Mouse (Mus musculus): Measurements from ENCODE around the gene Tmem160.
A peak's percentile ranks its signal among the peaks of the same experiment; 100 is the strongest.

Tmem160 gene

DNA sequence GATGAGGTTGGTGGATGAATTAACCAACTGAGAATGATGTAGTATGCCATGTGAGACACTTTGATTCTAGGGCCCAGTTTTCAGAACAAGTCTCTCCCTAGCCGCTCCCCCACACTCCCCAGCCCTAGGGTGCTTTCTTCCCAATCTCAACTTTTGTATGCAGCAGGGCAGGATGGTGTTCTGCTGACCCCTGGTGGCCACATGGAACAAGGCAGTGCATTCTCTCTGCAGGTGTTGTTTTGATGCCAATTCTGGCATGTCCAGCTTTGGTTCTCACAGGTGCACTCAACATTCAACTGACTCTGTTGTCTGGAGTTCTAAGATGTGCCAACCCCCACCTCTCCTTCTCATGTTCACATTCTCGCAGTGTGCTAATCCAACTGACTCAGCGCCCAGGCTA lies 39.2 kb downstream of the Tmem160 start:
- peak; percentile 65 for DNase-seq (ENCODE audit: low spot score)

DNA sequence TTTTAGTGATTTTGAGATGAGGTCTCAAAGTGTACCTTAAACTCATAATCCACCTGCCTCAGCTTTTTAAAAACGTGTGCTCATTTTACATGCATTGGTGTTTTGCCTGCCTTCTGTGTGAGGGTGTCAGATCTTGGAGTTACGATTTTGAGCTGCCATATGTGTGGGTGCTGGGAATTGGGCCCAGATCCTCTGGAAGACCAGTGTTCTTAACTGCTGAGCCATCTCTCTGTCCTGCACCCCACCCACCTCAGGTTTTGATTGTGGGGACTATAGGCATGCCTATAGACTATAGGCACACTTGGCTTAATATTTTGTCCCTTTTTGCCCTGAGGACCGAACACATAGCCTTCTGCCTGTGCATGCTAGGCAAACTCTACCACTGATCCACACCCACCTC lies 39.6 kb downstream of the Tmem160 start:
- DNase-seq (ENCODE audit: low spot score): no peak

DNA sequence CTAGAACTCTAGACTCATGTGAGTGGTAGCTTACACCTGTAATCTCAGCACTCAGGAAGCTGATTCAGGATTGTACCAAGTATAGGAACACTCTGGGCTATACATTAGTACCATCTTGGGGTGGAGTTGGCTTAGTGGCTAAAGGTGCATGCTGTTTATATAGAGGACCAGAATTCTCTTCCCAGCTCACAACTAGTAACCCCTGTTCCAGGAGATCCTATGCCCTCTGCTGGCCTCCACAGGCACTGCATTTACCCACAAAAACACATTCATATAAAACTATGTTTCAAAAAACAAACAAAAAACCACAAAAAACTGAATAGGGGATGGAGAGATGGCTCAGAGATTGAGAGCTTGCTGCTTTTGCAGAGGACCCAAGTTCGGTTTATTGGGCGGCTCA lies 40.8 kb downstream of the Tmem160 start:
- peak; percentile 34 for DNase-seq (ENCODE audit: low spot score)

DNA sequence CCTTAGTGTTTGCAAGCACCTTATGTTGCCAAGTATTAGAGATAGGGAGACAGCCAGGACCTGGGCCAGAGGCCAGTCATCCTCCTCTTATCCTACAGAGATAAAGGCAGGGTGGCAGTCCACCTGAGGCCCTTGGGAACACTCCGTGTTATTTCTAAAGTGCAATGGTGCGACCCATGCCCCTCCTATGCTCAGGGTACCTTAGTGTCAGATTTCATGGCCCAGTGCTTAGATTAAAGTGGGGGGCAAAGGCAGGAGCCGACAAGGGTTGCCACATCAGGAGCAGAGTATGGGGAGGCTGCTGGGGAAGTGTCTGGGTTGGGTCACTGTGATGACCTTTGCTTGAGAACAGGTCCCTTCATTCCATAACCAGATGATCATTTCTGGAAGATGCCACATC lies 43.7 kb downstream of the Tmem160 start:
- no peak for DNase-seq (ENCODE audit: low spot score)

DNA sequence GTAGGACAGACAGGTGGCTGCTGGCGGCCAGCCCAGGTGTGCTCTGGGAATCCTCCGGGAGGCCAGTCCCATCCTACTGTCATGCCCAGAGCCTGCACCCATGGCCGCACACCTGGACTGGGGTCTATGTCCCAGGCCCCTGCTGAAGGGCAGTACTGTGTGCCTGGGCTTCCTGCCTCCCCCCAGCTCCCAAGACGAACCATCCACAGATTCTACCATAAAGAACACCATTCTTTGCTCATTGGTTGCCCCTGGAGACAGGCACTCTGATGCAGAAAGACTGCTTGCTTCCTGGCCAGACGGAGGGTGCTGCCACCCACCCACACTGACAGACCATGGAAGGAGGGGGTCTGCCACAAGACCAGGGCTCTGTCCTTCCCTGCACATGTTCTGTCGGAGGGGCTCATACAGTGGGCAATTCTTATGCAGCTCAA lies 47.1 kb downstream of the Tmem160 start:
- no peak for DNase-seq (ENCODE audit: low spot score)

DNA sequence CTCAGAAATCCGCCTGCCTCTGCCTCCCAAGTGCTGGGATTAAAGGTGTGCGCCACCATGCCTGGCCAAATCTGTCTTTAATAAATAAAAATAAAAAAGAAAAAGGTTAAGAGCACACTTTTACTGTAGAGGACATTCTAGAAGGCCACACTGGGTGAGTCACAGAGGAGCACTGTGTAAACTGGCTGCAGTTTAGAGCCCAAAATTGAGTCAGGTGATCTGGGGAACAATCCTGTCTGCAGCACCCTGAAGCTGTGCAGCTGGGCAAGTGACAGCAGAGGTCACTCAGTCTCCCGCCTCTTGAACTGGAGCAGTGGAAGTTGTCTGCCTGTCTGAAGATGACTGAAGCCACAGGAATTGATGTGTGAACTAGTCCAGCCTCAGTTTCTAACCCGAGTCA lies 49.0 kb downstream of the Tmem160 start:
- DNase-seq (ENCODE audit: low spot score): no peak

DNA sequence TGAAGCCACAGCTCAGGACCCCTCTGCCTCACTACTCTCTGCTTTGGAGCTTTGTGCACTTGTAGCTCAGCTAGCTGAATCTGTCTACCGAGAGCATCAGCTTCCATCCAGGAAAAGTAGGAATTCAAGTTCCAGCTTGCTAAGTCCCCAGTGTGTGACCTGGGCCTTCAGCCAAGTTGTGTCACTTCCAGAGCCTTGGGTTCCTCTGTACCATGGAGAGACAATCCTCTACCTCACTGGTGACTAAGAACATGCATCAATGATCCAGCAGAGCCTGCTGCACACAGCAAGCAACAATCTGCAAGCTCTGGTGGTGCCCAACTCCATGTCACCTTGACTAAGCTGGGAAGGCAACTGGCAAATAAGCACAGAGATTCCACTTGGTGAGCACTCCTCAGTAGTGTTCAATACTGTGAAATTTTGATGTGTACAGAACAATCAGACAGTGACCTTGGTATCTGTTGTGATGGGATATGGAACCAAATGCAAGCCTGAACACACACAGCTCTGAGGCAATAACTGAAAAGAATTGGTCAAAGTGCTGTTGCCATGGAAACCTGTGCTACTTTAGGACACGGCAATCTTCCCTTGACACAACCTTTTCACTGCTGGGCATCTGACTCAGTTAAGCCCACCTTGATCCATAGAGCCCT lies 52.1 kb downstream of the Tmem160 start:
- no peak for DNase-seq (ENCODE audit: low spot score)

All from urinary bladder, postnatal 14 days (tissue).